Mouse (Mus musculus): ENCODE measurements at regions not wholly inside any gene's neighbourhood (a gene's known extent, or its start where the extent isn't known, plus 50 kb on each side); places are given as distances from the start of the nearest gene placed in this dataset.

DNA sequence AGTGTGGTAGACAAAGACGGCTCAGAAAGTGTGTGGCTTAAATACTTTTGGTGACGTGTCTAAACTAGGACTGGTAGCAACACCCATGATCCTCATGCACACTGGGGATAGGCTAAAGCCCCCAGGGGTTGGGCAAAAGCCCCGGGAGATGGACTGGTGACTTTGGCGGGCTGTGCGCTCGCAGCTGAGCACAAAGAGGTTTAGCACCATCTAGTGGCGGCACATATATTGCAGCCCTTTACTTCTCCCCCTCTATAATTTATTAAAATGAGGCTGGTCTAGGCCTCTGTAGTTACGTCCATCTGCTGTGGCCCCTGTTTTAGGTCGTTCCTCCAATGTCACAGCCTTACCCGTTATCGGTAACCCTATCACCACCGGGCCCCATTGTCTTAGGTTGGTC is 205.3 kb upstream of the Dock11 start:
- DNase-seq: peak; percentile 0

All from cerebellum, adult 8-10 months (tissue).